Mouse (Mus musculus) midbrain, embryonic 15.5 days (tissue): ENCODE data around the gene Trim16. TPM values are rescaled to one million over a fixed set of nuclear protein-coding genes. Genes with fewer than 3 reads are reported as not detected.

Experiments
- ATAC-seq: fragments of 200-750 bp; cut with Nextera tagmentation; replicated peaks from 2 replicates; pipeline ENCODE4 v1.8.0; 2017; ENCODE audit warnings: moderate TSS enrichment
- H3K27ac ChIP-seq: fragments of 300-500 bp; sonication (generic); 2 replicates; pipeline ENCODE4 v1.5.1; 2015; ENCODE audit warnings: mild to moderate bottlenecking, inconsistent platforms
- H3K27me3 ChIP-seq: fragments of 300-500 bp; sonication (generic); replicated peaks from 2 replicates; pipeline ENCODE4 v1.6.1; 2015; ENCODE audit warnings: inconsistent platforms
- H3K36me3 ChIP-seq: fragments of 300-500 bp; sonication (generic); replicated peaks from 2 replicates; pipeline ENCODE4 v1.6.1; 2015; ENCODE audit warnings: inconsistent platforms
- H3K4me1 ChIP-seq: fragments of 300-500 bp; sonication (generic); 2 replicates; pipeline ENCODE4 v1.6.1; 2015; ENCODE audit warnings: inconsistent platforms
- H3K4me2 ChIP-seq: fragments of 300-500 bp; sonication (generic); 2 replicates; pipeline ENCODE4 v1.6.1; 2015; ENCODE audit warnings: inconsistent platforms, mild to moderate bottlenecking, moderate library complexity
- H3K4me3 ChIP-seq: fragments of 300-500 bp; sonication (generic); 2 replicates; pipeline ENCODE4 v1.5.1; 2015; ENCODE audit warnings: mild to moderate bottlenecking, inconsistent platforms
- H3K9ac ChIP-seq: fragments of 300-500 bp; sonication (generic); 2 replicates; pipeline ENCODE4 v1.6.1; 2015; ENCODE audit warnings: mild to moderate bottlenecking, inconsistent platforms
- H3K9me3 ChIP-seq: fragments of 300-500 bp; sonication (generic); 2 replicates; pipeline ENCODE4 v1.6.1; 2016; ENCODE audit warnings: inconsistent platforms
- WGBS: fragments of 180-500 bp; shearing (Covaris S2); methylation state at CpG from one replicate; pipeline ENCODE4 v1.1.7; 2015; ENCODE audit warnings: mixed read lengths; 5-methylcytosine and 5-hydroxymethylcytosine counted together
- polyA plus RNA-seq: library from polyadenylated mRNA; unstranded; fragments of >200 nt; fragmentation: Nextera tagmentation; extraction: Ambion mirVana; gene quantifications from 2 replicates; pipeline ENCODE4 v1.2.1, GENCODE M21; 2015

The Trim16 gene
- polyA plus RNA-seq, 1 experiment from 2014 or later, result 6.8 TPM

DNA sequence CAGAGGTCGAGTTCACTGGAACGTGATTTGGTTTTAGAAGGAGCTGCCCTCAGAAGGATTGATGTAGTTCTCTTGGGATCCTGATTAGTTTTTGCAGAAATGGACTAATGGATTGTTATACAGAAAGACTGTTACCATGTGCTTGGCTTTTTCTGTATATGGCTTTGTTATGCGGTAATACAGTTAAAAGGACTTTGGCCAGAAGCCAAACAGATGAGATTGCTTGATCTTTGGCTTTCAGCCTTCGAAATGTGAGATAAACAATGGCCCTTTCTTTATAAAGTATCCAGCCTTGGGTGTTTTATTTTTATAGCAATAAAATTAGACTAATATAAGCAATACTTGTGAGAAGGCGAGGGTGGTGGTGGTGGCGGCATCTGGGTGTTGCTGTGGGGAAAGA, 3.4 kb upstream of the Trim16 start:
- Histone ChIP-seq H3K9ac (no peak overlapping the region), H3K27me3 (no peaks in the 10 kb centered on the region), H3K4me1 (peaks cover 17% of the 10 kb centered on the region), H3K36me3 (no peaks in the 10 kb centered on the region), H3K27ac (no peak overlapping the region), H3K9me3 (no peaks in the 10 kb centered on the region), H3K4me3 (no peak overlapping the region), H3K4me2 (no peak overlapping the region)
- WGBS, result 71% methylated on average over 6 of the region's 6 CpGs
- ATAC-seq, result no peak

DNA sequence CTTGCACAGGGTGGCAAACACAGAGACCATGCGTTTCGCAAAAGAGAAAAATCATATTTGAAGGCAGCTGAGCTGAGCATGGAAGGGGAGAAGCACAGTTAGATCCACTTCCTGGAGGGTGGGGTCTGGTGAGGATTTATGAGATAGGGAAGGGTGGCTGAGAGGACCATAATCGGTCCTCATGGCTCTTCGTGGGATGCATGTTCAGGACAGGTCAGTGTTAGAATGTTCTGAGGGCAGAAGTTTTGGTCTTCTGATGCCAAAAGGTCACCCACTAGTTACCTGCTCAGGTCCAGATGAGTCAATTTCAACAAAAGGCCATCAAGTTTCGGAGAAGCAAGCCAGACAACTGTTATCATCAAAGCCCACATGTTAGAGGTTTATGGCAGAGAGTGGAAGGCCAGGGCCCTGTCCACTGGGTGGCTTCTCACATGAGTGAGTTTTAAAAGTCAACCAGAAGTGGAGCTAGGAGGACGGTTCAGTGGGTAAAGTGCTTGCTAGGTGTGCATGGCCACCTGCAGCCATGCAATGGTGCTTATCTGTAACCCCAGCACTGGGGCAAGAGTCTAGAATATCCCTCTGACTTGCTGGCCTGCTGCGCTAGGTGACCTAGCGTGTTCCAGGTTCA, 858 bp upstream of the Trim16 start:
- 97% methylated on average over 8 of the region's 8 CpGs for WGBS
- H3K4me2 ChIP-seq, result no peak overlapping the region
- H3K9me3 ChIP-seq, result no peaks in the 10 kb centered on the region
- H3K27me3 ChIP-seq, result no peaks in the 10 kb centered on the region
- no peak overlapping the region for H3K27ac ChIP-seq
- no peak overlapping the region for H3K4me3 ChIP-seq
- no peaks in the 10 kb centered on the region for H3K36me3 ChIP-seq
- peaks cover 17% of the 10 kb centered on the region for H3K4me1 ChIP-seq
- no peak for ATAC-seq
- H3K9ac ChIP-seq, result no peak overlapping the region

DNA sequence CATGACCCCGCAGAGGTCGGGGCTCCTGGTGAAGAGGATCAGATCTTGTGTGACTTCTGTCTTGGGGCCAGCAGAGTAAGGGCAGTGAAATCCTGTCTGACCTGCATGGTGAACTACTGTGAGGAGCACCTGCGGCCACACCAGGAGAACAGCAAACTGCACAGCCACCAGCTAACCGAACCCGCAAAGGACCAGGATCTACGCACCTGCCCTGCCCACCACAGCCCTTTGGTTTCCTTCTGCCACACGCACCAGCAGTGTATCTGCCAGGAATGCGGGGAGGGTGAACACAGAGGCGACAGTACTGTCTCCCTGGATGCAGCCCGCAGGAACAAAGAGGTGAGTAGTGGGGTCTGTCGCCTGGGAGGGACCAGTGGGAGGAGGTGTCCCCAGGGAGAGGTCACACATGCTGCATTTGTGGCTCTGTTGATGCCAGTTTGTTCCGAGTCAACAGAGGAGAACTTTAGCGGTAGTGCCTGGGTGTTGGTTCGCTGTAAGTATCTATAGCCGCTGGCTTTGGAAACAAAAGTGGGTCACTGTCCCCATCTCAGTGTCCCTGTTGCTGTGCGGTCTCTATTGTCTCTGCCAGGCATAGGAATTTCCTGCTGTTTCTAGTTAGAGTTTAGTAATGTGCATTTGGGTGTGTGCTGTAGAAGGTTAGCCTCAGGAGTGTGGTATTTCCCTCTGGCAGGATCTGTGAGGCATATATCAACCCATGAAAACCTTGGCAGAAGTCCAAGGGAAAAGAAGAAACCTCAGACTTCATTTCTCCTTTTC, 818 bp downstream of the Trim16 start:
- Histone ChIP-seq H3K4me2 (peak overlapping the region; percentile 54), H3K4me1 (peaks cover 17% of the 10 kb centered on the region), H3K27me3 (no peaks in the 10 kb centered on the region), H3K36me3 (no peaks in the 10 kb centered on the region), H3K27ac (0 out of 2 replicates have a peak overlapping the region, but pooled peaks have one; percentile 21), H3K4me3 (peak overlapping the region; percentile 33), H3K9ac (peak overlapping the region; percentile 17; the same call in 1 of the 2 replicates), H3K9me3 (no peaks in the 10 kb centered on the region)
- 22% methylated on average over 16 of the region's 16 CpGs for WGBS
- peak; percentile 60 for ATAC-seq

DNA sequence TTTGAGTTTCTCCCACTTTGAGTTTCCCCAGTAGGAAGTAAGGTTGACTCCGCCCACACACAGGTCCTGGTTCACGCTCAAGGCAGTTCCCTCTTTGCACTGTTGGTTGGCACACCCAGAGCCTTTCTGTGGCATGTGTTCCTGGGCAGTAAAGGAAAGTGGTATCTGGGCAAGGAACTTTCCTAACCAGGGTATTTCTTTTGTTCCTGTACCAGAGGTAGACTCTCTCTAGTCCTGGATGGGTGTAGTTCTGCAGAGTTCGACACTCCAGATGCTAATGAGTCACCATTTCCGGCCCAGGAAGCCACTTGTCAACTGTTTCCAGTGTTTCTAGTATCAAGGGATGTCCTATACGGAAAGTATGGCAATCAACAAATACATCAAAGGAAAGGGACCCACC, 1.9 kb downstream of the Trim16 start:
- H3K4me3 ChIP-seq, result 0 out of 2 replicates have a peak overlapping the region, but pooled peaks have one; percentile 3
- peaks cover 17% of the 10 kb centered on the region for H3K4me1 ChIP-seq
- H3K4me2 ChIP-seq, result peak overlapping the region; percentile 30
- no peak for ATAC-seq
- H3K9me3 ChIP-seq, result no peaks in the 10 kb centered on the region
- no peak overlapping the region for H3K27ac ChIP-seq
- no peak overlapping the region for H3K9ac ChIP-seq
- no peaks in the 10 kb centered on the region for H3K27me3 ChIP-seq
- WGBS, result 76% methylated on average over 5 of the region's 5 CpGs
- H3K36me3 ChIP-seq, result no peaks in the 10 kb centered on the region

DNA sequence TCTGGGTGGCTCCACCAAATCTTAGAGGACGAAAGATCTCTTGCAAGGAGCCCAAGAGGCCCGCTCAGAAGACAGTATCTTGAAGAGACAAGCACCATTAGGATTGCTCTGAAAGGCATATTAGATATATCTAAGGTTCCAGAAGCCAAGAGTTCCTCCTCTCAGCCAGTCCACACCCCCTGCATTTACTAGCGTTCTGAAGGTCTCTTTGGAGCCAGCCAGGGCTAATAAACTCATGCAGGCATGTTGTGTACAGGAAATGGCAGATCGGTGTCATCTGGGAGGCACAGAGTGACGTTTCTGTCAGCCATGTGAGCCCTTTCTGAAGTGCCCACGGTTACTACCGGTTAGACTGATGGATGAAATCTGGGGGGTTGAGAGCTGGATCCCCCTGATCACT, 4.2 kb downstream of the Trim16 start:
- H3K4me1 ChIP-seq, result peaks cover 17% of the 10 kb centered on the region
- no peaks in the 10 kb centered on the region for H3K27me3 ChIP-seq
- H3K9me3 ChIP-seq, result no peaks in the 10 kb centered on the region
- H3K4me2 ChIP-seq, result no peak overlapping the region
- ATAC-seq, result no peak
- H3K4me3 ChIP-seq, result no peak overlapping the region
- H3K36me3 ChIP-seq, result no peaks in the 10 kb centered on the region
- WGBS, result 72% methylated on average over 7 of the region's 7 CpGs
- H3K9ac ChIP-seq, result no peak overlapping the region
- no peak overlapping the region for H3K27ac ChIP-seq

DNA sequence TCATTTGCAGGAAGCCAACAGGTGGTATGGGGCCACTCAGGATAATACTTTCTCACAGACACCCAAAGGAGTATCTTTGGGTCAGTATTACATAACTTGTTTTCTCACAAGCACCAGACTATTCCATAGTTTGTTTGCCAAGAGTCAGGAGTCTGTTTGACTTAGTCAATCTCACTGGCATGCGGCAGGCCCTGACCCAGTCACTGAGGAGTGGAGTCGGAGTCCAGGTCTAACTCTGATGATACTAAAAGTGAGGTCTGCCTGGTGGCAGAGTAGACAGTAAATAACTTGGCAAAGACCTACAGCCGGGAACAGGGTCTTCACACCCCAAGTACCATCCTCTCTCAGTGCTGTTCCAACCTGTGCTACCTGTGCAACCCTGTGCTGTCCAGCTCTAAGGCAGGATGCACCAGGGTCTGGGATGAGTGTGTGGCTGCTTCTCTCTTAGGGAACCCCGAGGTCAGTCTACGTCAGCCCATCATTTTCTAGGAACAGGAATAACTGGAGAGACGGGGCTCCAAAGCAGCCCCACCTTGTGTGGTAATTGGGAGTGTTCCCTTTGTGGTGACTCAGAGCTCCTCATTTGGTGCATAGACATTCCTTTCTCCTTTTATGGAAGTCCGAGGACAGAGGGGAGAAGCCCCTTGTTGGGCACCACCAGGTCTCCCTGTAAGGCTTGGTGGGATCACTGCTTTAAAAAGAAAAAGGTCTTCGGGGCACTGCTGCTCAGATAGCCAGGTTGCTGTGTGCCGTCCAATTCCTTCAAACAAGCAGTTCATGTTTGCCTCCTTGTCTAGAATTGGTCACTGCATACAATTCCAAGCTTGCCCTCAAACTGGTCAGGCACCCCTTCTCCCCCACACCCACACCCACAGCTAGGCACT, 5.4 kb downstream of the Trim16 start:
- H3K4me3 ChIP-seq, result no peak overlapping the region

DNA sequence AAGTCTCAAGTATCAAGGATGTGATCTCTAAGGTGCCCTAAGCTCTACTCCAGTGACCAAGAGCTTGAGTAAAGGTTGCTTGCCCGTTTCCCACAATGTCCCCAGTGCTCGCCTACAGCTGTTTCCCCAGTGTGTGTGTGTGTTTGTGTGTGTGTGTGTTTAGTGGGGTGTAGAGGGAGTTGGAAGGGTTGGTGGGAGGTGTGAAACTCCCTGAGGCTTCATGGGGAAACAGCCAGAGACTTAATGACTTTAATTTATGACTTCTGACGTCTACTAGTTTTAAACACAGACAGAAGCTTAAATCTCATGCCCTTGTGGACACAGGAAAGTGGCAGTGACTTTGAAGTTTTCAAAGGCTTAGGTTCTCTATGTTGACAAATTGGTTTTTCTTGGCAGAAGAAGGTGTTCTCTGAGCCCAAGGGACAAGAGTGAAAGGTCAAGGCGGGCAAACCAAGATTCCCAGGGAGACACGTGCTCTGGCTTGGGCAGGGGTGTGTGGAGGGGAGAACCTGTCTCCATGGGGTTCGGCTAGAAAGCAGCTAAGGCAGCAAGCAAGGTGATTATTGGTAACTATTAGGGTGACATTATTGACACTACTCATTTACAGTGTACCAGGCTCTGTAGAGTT, 6.2 kb downstream of the Trim16 start:
- WGBS, result 87% methylated on average over 6 of the region's 6 CpGs
- Histone ChIP-seq H3K27me3 (no peaks in the 10 kb centered on the region), H3K4me1 (no peaks in the 10 kb centered on the region), H3K9me3 (no peaks in the 10 kb centered on the region), H3K27ac (no peak overlapping the region), H3K9ac (no peak overlapping the region), H3K4me3 (no peak overlapping the region), H3K36me3 (no peaks in the 10 kb centered on the region), H3K4me2 (no peak overlapping the region)
- ATAC-seq, result no peak

More for the DNA sequence above, 5.4 kb downstream of the Trim16 start:
- no peaks in the 10 kb centered on the region for H3K27me3 ChIP-seq
- H3K9ac ChIP-seq, result no peak overlapping the region
- H3K36me3 ChIP-seq, result no peaks in the 10 kb centered on the region
- H3K4me1 ChIP-seq, result peaks cover 7% of the 10 kb centered on the region
- no peak overlapping the region for H3K4me2 ChIP-seq
- H3K27ac ChIP-seq, result no peak overlapping the region
- WGBS, result 86% methylated on average over 9 of the region's 9 CpGs
- ATAC-seq, result no peak
- no peaks in the 10 kb centered on the region for H3K9me3 ChIP-seq

DNA sequence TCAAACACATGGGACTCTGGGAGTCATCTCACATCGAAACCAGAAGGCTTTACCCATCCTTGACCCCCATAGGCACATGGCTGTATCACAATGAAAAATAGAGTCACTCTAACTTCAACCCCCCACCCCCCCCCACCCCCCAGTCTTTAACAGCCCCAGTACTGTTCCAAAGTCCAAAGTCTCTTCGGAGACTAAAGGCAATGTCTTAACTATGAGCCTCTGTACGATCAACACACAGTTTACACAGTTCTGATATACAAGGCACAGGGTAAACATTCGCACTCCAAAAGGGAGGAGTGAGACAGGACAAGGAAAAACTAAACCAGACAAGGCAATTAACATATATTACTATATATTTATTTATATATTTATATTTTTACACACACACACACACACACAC, 7.1 kb downstream of the Trim16 start:
- Histone ChIP-seq H3K4me1 (no peaks in the 10 kb centered on the region), H3K9ac (no peak overlapping the region), H3K27ac (no peak overlapping the region), H3K36me3 (no peaks in the 10 kb centered on the region), H3K4me3 (no peak overlapping the region), H3K9me3 (no peaks in the 10 kb centered on the region), H3K27me3 (no peaks in the 10 kb centered on the region), H3K4me2 (no peak overlapping the region)
- 89% methylated on average over 4 of the region's 4 CpGs for WGBS
- no peak for ATAC-seq

DNA sequence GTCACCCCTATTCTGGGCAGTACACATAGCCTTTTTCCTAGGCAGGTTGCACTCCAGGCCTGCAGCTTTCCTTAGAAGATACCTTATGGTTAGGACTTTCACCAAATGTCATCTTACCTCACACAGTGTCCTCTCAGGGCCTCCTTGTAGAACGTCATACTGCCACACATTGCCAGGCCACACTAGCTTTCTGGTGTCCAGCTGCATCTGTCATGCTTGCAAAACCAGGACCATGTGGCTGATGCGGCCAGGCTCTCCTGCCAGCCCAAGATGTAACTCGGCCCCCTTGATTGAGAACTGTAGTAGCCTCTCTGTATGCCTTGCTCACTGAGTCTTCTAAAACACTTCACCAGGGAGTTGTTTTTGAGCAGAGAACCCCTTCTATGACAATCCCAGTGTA, 7.9 kb downstream of the Trim16 start:
- Histone ChIP-seq H3K9me3 (no peaks in the 10 kb centered on the region), H3K27ac (no peak overlapping the region), H3K27me3 (no peaks in the 10 kb centered on the region), H3K36me3 (no peaks in the 10 kb centered on the region), H3K9ac (no peak overlapping the region), H3K4me3 (no peak overlapping the region), H3K4me2 (no peak overlapping the region), H3K4me1 (no peaks in the 10 kb centered on the region)
- WGBS, result 84% methylated on average over 3 of the region's 3 CpGs
- no peak for ATAC-seq

DNA sequence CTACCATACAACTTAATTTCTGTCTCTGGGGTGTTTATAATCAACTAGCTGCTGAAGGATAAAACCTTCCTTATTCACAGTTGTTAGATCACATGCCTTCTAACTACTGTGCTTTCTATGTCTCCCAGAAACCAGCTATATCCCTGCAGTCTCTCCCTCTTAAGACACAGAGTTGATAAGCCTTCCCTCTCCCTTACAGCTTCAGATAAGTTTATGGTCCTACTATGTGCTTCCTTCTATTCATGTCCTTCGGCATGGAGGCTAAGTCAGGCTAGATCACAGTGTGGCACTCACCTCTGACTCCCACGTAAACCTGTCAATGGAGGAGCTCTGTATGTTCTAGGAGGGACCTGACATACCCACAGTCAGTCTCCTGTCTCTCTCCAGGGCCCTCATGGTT, 10.4 kb downstream of the Trim16 start:
- H3K4me1 ChIP-seq, result no peaks in the 10 kb centered on the region
- no peak overlapping the region for H3K9ac ChIP-seq
- ATAC-seq, result no peak
- H3K4me3 ChIP-seq, result no peak overlapping the region
- WGBS, result 91% methylated on average over 2 of the region's 2 CpGs
- no peaks in the 10 kb centered on the region for H3K36me3 ChIP-seq
- no peak overlapping the region for H3K27ac ChIP-seq
- H3K27me3 ChIP-seq, result no peaks in the 10 kb centered on the region
- H3K4me2 ChIP-seq, result no peak overlapping the region
- H3K9me3 ChIP-seq, result no peaks in the 10 kb centered on the region

DNA sequence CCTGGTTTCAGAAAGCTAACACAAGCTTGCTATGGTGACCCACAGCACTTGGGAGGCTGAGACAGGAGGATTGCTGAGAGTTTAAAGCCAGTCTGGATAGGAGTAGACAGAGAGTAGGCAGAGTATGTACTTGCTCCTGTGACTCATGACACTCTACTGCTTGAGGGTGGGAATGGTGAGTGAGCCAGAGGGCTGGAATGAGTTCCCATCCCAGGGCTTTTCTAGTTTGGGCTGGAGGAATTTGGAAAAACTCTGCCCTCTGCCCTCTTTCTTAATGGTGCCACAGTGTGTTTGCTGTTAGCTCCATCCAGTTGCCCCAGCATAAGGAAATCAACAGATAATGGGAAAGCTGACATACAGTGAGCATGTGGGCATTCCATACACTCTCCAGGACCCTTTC, 11.9 kb downstream of the Trim16 start:
- Histone ChIP-seq H3K9me3 (no peaks in the 10 kb centered on the region), H3K4me3 (no peak overlapping the region), H3K4me2 (no peak overlapping the region), H3K27ac (no peak overlapping the region), H3K36me3 (no peaks in the 10 kb centered on the region), H3K27me3 (no peaks in the 10 kb centered on the region), H3K9ac (no peak overlapping the region), H3K4me1 (no peaks in the 10 kb centered on the region)
- no peak for ATAC-seq

DNA sequence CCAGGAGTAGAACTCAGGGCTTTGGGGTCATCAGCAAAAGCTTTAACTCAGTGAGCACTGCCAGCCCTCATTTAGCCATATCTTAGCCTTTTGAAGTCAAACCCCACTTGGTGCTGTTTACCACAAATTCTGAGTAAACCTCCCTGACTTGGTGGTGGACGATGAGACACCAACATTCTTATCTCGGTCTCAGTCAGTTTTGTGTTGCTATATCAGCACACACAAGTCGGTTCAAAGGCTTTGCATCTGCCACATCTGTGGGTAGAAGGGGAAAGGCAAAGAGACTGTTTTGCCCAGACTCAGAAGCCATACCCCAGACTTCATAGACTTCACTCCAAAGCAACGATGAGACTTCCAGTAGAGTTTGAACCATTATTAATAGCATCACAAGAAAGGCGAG, 24.5 kb downstream of the Trim16 start:
- Histone ChIP-seq H3K9ac (no peak overlapping the region), H3K4me3 (no peak overlapping the region), H3K27ac (no peak overlapping the region), H3K4me1 (0 out of 2 replicates have a peak, but pooled peaks cover 4% of the 10 kb centered on the region), H3K9me3 (no peaks in the 10 kb centered on the region), H3K27me3 (no peaks in the 10 kb centered on the region), H3K4me2 (no peak overlapping the region), H3K36me3 (no peaks in the 10 kb centered on the region)
- WGBS, result 90% methylated on average over 5 of the region's 5 CpGs
- ATAC-seq, result no peak
